Mouse (Mus musculus) gastrocnemius, adult 2 months (tissue): Measurements from ENCODE around the gene Spata1. TPM values are rescaled to one million over a fixed set of nuclear protein-coding genes. Genes with fewer than 3 reads are reported as not detected.
A peak's percentile ranks its signal among the peaks of the same experiment; 100 is the strongest.

Experiments used
- DNase-seq: peaks from one replicate; pipeline ENCODE4 v3.0.0; 2022
- H3K27ac ChIP-seq: fragments of 200-600 bp; 2 replicates; pipeline ENCODE4 v1.8.1; 2022; ENCODE audit warnings: mild to moderate bottlenecking
- H3K4me3 ChIP-seq: fragments of 200-600 bp; 2 replicates; pipeline ENCODE4 v1.8.1; 2022; ENCODE audit warnings: mild to moderate bottlenecking, moderate library complexity
- CTCF ChIP-seq: fragments of 200-600 bp; IDR thresholded peaks from 2 replicates; pipeline ENCODE4 v1.8.1; 2022; ENCODE audit warnings: antibody characterized with exemption, mild to moderate bottlenecking, moderate library complexity
- intact Hi-C: fragments of 180-260 bp; cut with DNase I; formaldehyde crosslinking; loops from one replicate; pipeline ENCODE4 v1.15.1; 2025
- total RNA-seq, 2 experiments: library from RNA; stranded (reverse); gene quantifications; 2 replicates each; pipeline ENCODE4 v1.2.3; 2021

Gene Spata1
- total RNA-seq, 2 experiments from 2014 or later = 4.4 to 5.4 TPM

GRCm38 (mm10) chr3:146426489-146426888 is 73.1 kb downstream of the Spata1 start:
- H3K27ac ChIP-seq = no peak overlapping the region
- no peak for DNase-seq
- TF ChIP-seq CTCF = no peak
- H3K4me3 ChIP-seq = no peak overlapping the region
- intact Hi-C loops = no loop called here

GRCm38 (mm10) chr3:146425902-146426301 is 73.7 kb downstream of the Spata1 start:
- no peak for DNase-seq
- no peak for TF ChIP-seq CTCF
- intact Hi-C loops = no loop called here
- Histone ChIP-seq H3K27ac (no peak overlapping the region), H3K4me3 (no peak overlapping the region)

- intact Hi-C loops = no loop called here
- no peak overlapping the region for H3K4me3 ChIP-seq
- no peak overlapping the region for H3K27ac ChIP-seq
- no peak for DNase-seq
- TF ChIP-seq CTCF = no peak
These were observed 75.2 kb downstream of the Spata1 start for GRCm38 (mm10) chr3:146424306-146424900.

GRCm38 (mm10) chr3:146423710-146424109 is 75.8 kb downstream of the Spata1 start:
- intact Hi-C loops = no loop called here
- no peak for DNase-seq
- peak; percentile 31 for TF ChIP-seq CTCF
- Histone ChIP-seq H3K4me3 (no peak overlapping the region), H3K27ac (no peak overlapping the region)

GRCm38 (mm10) chr3:146421787-146422186 is 77.8 kb downstream of the Spata1 start:
- DNase-seq = no peak
- intact Hi-C loops = no loop called here
- TF ChIP-seq CTCF = no peak
- Histone ChIP-seq H3K27ac (no peak overlapping the region), H3K4me3 (no peak overlapping the region)

- DNase-seq = no peak
- intact Hi-C loops = no loop called here
- H3K27ac ChIP-seq = no peak overlapping the region
- H3K4me3 ChIP-seq = no peak overlapping the region
- TF ChIP-seq CTCF = no peak
These were observed 79.5 kb downstream of the Spata1 start for GRCm38 (mm10) chr3:146419992-146420537.

GRCm38 (mm10) chr3:146419534-146419933 is 80.0 kb downstream of the Spata1 start:
- TF ChIP-seq CTCF = no peak
- Histone ChIP-seq H3K27ac (no peak overlapping the region), H3K4me3 (no peak overlapping the region)

GRCm38 (mm10) chr3:146418901-146419300 is 80.7 kb downstream of the Spata1 start:
- TF ChIP-seq CTCF = no peak
- DNase-seq = no peak
- intact Hi-C loops = no loop called here
- Histone ChIP-seq H3K4me3 (no peak overlapping the region), H3K27ac (no peak overlapping the region)

More at GRCm38 (mm10) chr3:146419534-146419933, 80.0 kb downstream of the Spata1 start:
- no peak for DNase-seq
- intact Hi-C loops = no loop called here

- H3K4me3 ChIP-seq = no peak overlapping the region
- no peak for DNase-seq
- no peak overlapping the region for H3K27ac ChIP-seq
- no peak for TF ChIP-seq CTCF
- intact Hi-C loops = no loop called here
These were observed 81.7 kb downstream of the Spata1 start for GRCm38 (mm10) chr3:146417873-146418272.

- H3K27ac ChIP-seq = no peak overlapping the region
- intact Hi-C loops = no loop called here
- no peak for TF ChIP-seq CTCF
- no peak overlapping the region for H3K4me3 ChIP-seq
- DNase-seq = no peak
These were observed 85.0 kb downstream of the Spata1 start for GRCm38 (mm10) chr3:146414555-146414954.

GRCm38 (mm10) chr3:146413992-146414391 is 85.6 kb downstream of the Spata1 start:
- Histone ChIP-seq H3K4me3 (no peak overlapping the region), H3K27ac (no peak overlapping the region)
- intact Hi-C loops = no loop called here
- no peak for DNase-seq
- TF ChIP-seq CTCF = no peak

- H3K27ac ChIP-seq = no peak overlapping the region
- TF ChIP-seq CTCF = no peak
- DNase-seq = no peak
- intact Hi-C loops = no loop called here
- no peak overlapping the region for H3K4me3 ChIP-seq
These were observed 86.5 kb downstream of the Spata1 start for GRCm38 (mm10) chr3:146413016-146413415.

- Histone ChIP-seq H3K27ac (no peak overlapping the region), H3K4me3 (no peak overlapping the region)
- TF ChIP-seq CTCF = no peak
- DNase-seq = no peak
- intact Hi-C loops = no loop called here
These were observed 87.1 kb downstream of the Spata1 start for GRCm38 (mm10) chr3:146412480-146412879.

- H3K27ac ChIP-seq = no peak overlapping the region
- intact Hi-C loops = no loop called here
- H3K4me3 ChIP-seq = no peak overlapping the region
- no peak for TF ChIP-seq CTCF
- no peak for DNase-seq
These were observed 87.5 kb downstream of the Spata1 start for GRCm38 (mm10) chr3:146412008-146412407.
